Mouse (Mus musculus) stomach, embryonic 14.5 days (tissue): ENCODE data around the gene Olfr774. TPM values are rescaled to one million over a fixed set of nuclear protein-coding genes. Genes with fewer than 3 reads are reported as not detected.
"Not testable (repeated sequence)": the region's sequence is repeated elsewhere in the genome, so short reads cannot be mapped to it uniquely, and the experiment has no call there.

ENCODE experiments used
- ATAC-seq: fragments of 200-750 bp; cut with Nextera tagmentation; 2 replicates; pipeline ENCODE4 v1.8.0; 2017; ENCODE audit warnings: low read depth, moderate TSS enrichment; ENCODE audit not compliant: insufficient number of reproducible peaks, insufficient read depth, low FRiP score
- H3K27ac ChIP-seq: fragments of 300-500 bp; sonication (generic); 2 replicates; pipeline ENCODE4 v1.5.1; 2014; ENCODE audit warnings: mild to moderate bottlenecking, low read length, moderate library complexity, mixed read lengths
- H3K27me3 ChIP-seq: fragments of 300-500 bp; sonication (generic); 2 replicates; pipeline ENCODE4 v1.6.1; 2014; ENCODE audit warnings: low read length, control low read depth, mixed read lengths; ENCODE audit not compliant: control insufficient read depth, insufficient read depth
- H3K36me3 ChIP-seq: fragments of 300-500 bp; sonication (generic); 2 replicates; pipeline ENCODE4 v1.6.1; 2014; ENCODE audit warnings: mild to moderate bottlenecking, control low read depth, low read length, moderate library complexity, mixed read lengths; ENCODE audit not compliant: control insufficient read depth, insufficient read depth
- H3K4me1 ChIP-seq: fragments of 300-500 bp; sonication (generic); 2 replicates; pipeline ENCODE4 v1.6.1; 2014; ENCODE audit warnings: low read length, control low read depth, mixed read lengths; ENCODE audit not compliant: control insufficient read depth, insufficient read depth
- H3K4me2 ChIP-seq: fragments of 300-500 bp; sonication (generic); replicated peaks from 2 replicates; pipeline ENCODE4 v1.6.1; 2014; ENCODE audit warnings: low read depth, low read length, control low read depth
- H3K4me3 ChIP-seq: fragments of 300-500 bp; sonication (generic); 2 replicates; pipeline ENCODE4 v1.5.1; 2014; ENCODE audit warnings: low read depth, low read length, control low read depth
- H3K9ac ChIP-seq: fragments of 300-500 bp; sonication (generic); replicated peaks from 2 replicates; pipeline ENCODE4 v1.6.1; 2014; ENCODE audit warnings: low read depth, mild to moderate bottlenecking, control low read depth, low read length, moderate library complexity, mixed read lengths
- H3K9me3 ChIP-seq: fragments of 300-500 bp; sonication (generic); 2 replicates; pipeline ENCODE4 v1.6.1; 2016; ENCODE audit warnings: low read depth, low read length, control low read depth; ENCODE audit not compliant: control insufficient read depth
- WGBS: fragments of 180-500 bp; shearing (Covaris S2); extraction: QIAGEN DNeasy Blood & Tissue Kit; methylation state at CpG from one replicate; pipeline ENCODE4 v1.1.7; 2014; 5-methylcytosine and 5-hydroxymethylcytosine counted together
- polyA plus RNA-seq: library from polyadenylated mRNA; unstranded; fragments of >200 nt; fragmentation: Nextera tagmentation; extraction: Ambion mirVana; gene quantifications from 2 replicates; pipeline ENCODE4 v1.2.1, GENCODE M21; 2014

Gene Olfr774
- polyA plus RNA-seq: not detected in 2 replicates

DNA sequence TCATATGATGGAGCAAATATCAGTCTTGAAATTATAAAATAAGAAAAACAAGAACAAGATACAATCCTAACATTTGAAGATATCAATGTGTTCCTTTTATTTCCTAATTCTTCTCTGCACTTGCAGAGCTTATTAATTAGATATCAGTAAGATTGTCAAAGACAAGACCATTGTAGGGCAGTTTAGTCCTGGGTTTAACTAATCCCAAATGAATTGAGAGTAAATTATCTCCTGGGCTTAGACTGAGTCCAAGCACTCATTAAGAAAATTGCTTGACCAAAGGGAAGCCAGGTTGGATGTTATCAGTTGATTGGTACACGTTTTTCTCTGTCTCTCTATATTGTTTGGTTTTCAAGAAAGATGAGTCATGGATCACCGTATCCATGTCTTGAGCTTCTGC, at the start of gene Olfr774:
Olfr774 (plus strand) TSS at position 301 of the 400 bp plus-strand sequence.
- no peak within 1 kb of the TSS for H3K4me3 ChIP-seq
- H3K9ac ChIP-seq: no peak within 1 kb of the TSS
- H3K36me3 ChIP-seq: no peaks in the 10 kb centered on the region
- H3K4me2 ChIP-seq: no peak within 1 kb of the TSS
- H3K27me3 ChIP-seq: no peaks in the 10 kb centered on the region
- H3K27ac ChIP-seq: no peak within 1 kb of the TSS
- no peak for ATAC-seq
- no peaks in the 10 kb centered on the region for H3K4me1 ChIP-seq
- no peaks in the 10 kb centered on the region for H3K9me3 ChIP-seq
- WGBS: 64% methylated on average over 2 of the region's 2 CpGs

DNA sequence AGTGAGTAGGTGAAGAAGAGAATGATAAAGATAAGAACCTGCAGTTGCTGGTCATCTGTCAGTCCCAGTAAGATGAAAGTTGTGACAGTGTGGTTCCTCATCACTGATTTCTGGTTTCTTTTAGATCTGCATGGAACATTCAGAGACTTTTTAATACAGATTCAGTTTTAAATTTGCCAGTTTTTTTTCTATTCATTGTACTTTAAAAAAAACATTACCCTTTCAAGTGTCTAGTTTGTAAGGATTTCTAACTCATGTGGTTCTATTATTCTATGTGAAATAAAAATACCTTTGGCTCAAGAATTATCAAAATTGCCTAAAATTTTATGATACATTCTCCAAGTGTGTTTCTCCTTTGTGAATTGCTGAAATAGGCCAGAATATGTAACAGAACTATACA, 48.7 kb upstream of the Olfr774 start, which contains the start of gene Olfr773:
Olfr773 (minus strand) TSS at position 101 of the 400 bp plus-strand sequence.
- not testable (repeated sequence) for H3K27me3 ChIP-seq, H3K4me1 ChIP-seq, ATAC-seq, H3K27ac ChIP-seq, H3K36me3 ChIP-seq, H3K9me3 ChIP-seq, H3K4me3 ChIP-seq, H3K9ac ChIP-seq, H3K4me2 ChIP-seq

DNA sequence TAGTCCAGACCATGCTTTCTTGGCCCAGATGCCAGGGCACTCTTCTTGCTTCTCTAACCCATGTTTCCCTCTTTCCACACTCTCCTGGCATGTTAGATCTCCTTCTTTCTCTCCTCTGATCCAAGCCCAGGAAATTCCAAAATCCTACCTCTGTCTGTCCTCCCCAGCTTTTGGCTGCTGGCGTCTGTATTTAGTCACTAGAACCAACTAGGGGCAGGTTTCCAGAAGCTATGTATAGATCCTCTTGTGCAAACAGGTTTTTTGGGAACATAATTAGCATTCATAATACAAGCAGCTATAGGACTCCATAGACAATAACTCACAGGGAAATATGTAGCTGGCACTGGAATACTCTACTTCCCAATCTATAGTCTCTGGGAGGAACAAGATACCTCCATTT, 5.3 kb upstream of the Olfr774 start:
- Histone ChIP-seq H3K9ac (no peak overlapping the region), H3K4me2 (no peak overlapping the region), H3K36me3 (no peaks in the 10 kb centered on the region), H3K4me3 (no peak overlapping the region), H3K4me1 (no peaks in the 10 kb centered on the region), H3K27ac (no peak overlapping the region), H3K9me3 (no peaks in the 10 kb centered on the region), H3K27me3 (no peaks in the 10 kb centered on the region)
- ATAC-seq: no peak
- WGBS: 81% methylated on average over 1 of the region's 1 CpGs

GRCm38 (mm10) chr10:129248112-129248511, 12.1 kb downstream of the Olfr774 start, which contains the start of gene Olfr775:
Olfr775 (plus strand) TSS chr10:129248412.
- H3K36me3 ChIP-seq: no peaks in the 10 kb centered on the region
- no peaks in the 10 kb centered on the region for H3K9me3 ChIP-seq
- no peaks in the 10 kb centered on the region for H3K4me1 ChIP-seq
- H3K4me2 ChIP-seq: no peak within 1 kb of the TSS
- no peaks in the 10 kb centered on the region for H3K27me3 ChIP-seq
- no peak within 1 kb of the TSS for H3K27ac ChIP-seq
- WGBS: 61% methylated on average over 3 of the region's 3 CpGs
- H3K9ac ChIP-seq: no peak within 1 kb of the TSS
- H3K4me3 ChIP-seq: no peak within 1 kb of the TSS
- ATAC-seq: no peak

- H3K4me1 ChIP-seq: no peaks in the 10 kb centered on the region
- ATAC-seq: no peak
- no peaks in the 10 kb centered on the region for H3K9me3 ChIP-seq
- no peak within 1 kb of the TSS for H3K9ac ChIP-seq
- no peak within 1 kb of the TSS for H3K4me3 ChIP-seq
- H3K27ac ChIP-seq: no peak within 1 kb of the TSS
- H3K4me2 ChIP-seq: no peak within 1 kb of the TSS
- H3K36me3 ChIP-seq: no peaks in the 10 kb centered on the region
- H3K27me3 ChIP-seq: no peaks in the 10 kb centered on the region
Measured at GRCm38 (mm10) chr10:129258827-129259226, 22.8 kb downstream of the Olfr774 start, which contains the start of gene Olfr776. Olfr776 (plus strand) TSS chr10:129259127.

- 78% methylated on average over 2 of the region's 2 CpGs for WGBS
- no peaks in the 10 kb centered on the region for H3K27me3 ChIP-seq
- no peak within 1 kb of the TSS for H3K27ac ChIP-seq
- no peak within 1 kb of the TSS for H3K9ac ChIP-seq
- H3K9me3 ChIP-seq: no peaks in the 10 kb centered on the region
- H3K4me3 ChIP-seq: no peak within 1 kb of the TSS
- H3K4me2 ChIP-seq: no peak within 1 kb of the TSS
- H3K4me1 ChIP-seq: no peaks in the 10 kb centered on the region
- H3K36me3 ChIP-seq: no peaks in the 10 kb centered on the region
- no peak for ATAC-seq
Measured at GRCm38 (mm10) chr10:129271081-129271535, 35.1 kb downstream of the Olfr774 start, which contains the start of gene Olfr777. Olfr777 (minus strand) TSS chr10:129271485.

Other genes starting within 250 kb of the Olfr774 start
- gene Olfr9, start 246.8 kb upstream of the Olfr774 start, polyA plus RNA-seq: not detected in 2 replicates
- gene Olfr763, start 225.4 kb upstream of the Olfr774 start, polyA plus RNA-seq: not detected in 2 replicates
- gene Olfr764-ps1, start 196.3 kb upstream of the Olfr774 start, polyA plus RNA-seq: not detected in 2 replicates
- gene Olfr765, start 186.2 kb upstream of the Olfr774 start, polyA plus RNA-seq: not detected in 2 replicates
- not detected in 2 replicates for gene Olfr766-ps1, start 167.2 kb upstream of the Olfr774 start, polyA plus RNA-seq
- not detected in 2 replicates for gene Olfr767, start 153.3 kb upstream of the Olfr774 start, polyA plus RNA-seq
- not detected in 2 replicates for gene Olfr768, start 136.8 kb upstream of the Olfr774 start, polyA plus RNA-seq
- gene Olfr769, start 118.3 kb upstream of the Olfr774 start, polyA plus RNA-seq: not detected in 2 replicates
- not detected in 2 replicates for gene Olfr770, start 97.2 kb upstream of the Olfr774 start, polyA plus RNA-seq
- not detected in 2 replicates for gene Olfr771, start 71.5 kb upstream of the Olfr774 start, polyA plus RNA-seq
- gene Olfr772, start 58.3 kb upstream of the Olfr774 start, polyA plus RNA-seq: not detected in 2 replicates
- not detected in 2 replicates for gene Olfr773, start 48.8 kb upstream of the Olfr774 start, polyA plus RNA-seq
- gene Olfr775, start 12.2 kb downstream of the Olfr774 start, polyA plus RNA-seq: not detected in 2 replicates
- not detected in 2 replicates for gene Olfr776, start 22.9 kb downstream of the Olfr774 start, polyA plus RNA-seq
- not detected in 2 replicates for gene Olfr777, start 35.3 kb downstream of the Olfr774 start, polyA plus RNA-seq
- gene Olfr780, start 81.9 kb downstream of the Olfr774 start, polyA plus RNA-seq: not detected in 2 replicates
- gene Olfr781, start 92.7 kb downstream of the Olfr774 start, polyA plus RNA-seq: not detected in 2 replicates
- not detected in 2 replicates for gene Olfr782, start 112.6 kb downstream of the Olfr774 start, polyA plus RNA-seq
- 0.10 and 0.17 TPM in 2 replicates for gene Olfr784, start 147.9 kb downstream of the Olfr774 start, polyA plus RNA-seq
- gene Olfr785, start 169.2 kb downstream of the Olfr774 start, polyA plus RNA-seq: not detected in 2 replicates
- not detected in 2 replicates for gene Olfr786, start 191.1 kb downstream of the Olfr774 start, polyA plus RNA-seq
- not detected in 2 replicates for gene Olfr787, start 225.7 kb downstream of the Olfr774 start, polyA plus RNA-seq
- not detected in 2 replicates for gene Olfr788, start 234.8 kb downstream of the Olfr774 start, polyA plus RNA-seq
- gene Olfr789, start 248.5 kb downstream of the Olfr774 start, polyA plus RNA-seq: not detected in 2 replicates